Mouse (Mus musculus) Muller cell, postnatal 12 days (primary cell): ENCODE measurements around the gene Tns4.

Experiments used
- DNase-seq: peaks from one replicate; pipeline ENCODE4 v3.0.0-alpha.2; 2015; ENCODE audit errors: inconsistent ontology term

Tns4 gene

DNA sequence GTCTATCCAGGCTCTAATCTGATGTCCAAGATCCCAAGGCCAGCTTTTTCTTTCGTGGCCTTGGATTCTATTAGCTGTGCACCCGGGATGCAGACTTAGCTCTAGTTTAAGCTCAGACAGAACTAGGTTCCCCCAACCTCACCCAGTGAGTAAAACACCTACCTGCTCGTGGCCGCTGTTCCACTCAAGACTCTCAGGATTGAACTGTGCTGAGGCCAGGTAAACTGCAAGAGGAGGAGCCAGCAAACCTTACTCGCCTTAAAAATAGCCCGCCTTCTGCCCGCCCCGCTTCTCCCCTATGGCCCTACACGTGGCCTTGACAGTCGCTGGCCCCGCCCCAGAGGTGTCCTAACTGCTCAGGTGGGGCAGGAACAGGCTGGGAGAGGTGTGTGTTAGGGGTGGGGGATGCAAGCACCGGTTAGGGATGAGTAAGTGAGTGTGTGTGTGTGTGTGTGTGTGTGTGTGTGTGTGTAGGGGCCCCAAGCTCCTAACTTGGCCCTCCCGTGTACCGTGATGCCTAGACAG lies at the start of gene Tns4:
Gene Tns4, minus strand, starts transcription at position 230 of the 525 bp plus-strand sequence.
- DNase-seq, result no peak

DNA sequence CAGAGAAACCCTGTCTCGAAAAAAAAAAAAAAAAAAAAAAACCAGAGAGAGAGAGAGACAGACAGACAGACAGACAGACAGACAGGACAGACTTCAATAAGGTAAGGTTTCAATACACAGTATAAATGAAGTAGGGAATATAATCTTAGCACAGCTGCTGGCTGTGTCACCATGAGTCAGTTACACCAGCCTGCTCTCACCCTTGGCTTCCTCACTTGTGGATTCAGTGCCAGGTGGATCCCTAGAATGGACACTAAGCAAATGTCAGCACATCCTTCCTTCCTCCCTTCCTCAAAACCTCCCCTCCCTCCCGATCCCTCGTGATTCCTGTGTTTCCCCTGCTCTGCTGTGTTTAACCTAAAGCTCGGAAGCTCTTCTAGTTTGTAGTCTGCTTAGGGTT lies 48.3 kb upstream of the Tns4 start:
- DNase-seq, result no peak

DNA sequence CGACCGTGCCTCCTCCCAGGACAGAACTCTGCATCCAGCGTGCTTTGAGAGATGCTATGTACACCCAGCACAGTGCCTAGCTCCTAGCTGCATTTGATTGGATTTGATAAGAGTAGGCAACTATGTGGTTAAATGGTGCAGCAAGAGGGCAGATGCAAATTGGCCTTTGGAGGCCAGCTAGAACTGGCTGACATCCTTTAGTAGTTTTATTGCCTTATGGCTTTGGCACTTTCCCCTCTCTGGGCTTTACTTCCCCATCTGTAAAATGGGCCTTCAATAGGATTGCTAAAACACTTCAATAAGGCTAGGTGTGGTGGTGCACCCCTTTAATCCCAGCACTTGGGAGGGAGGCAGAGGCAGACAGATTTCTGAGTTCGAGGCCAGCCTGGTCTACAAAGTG lies 47.9 kb upstream of the Tns4 start:
- DNase-seq, result no peak

- DNase-seq, result no peak
Measured at GRCm38 (mm10) chr11:99136361-99136760, 47.3 kb upstream of the Tns4 start.

GRCm38 (mm10) chr11:99135047-99135440 lies 45.9 kb upstream of the Tns4 start:
- no peak for DNase-seq

DNA sequence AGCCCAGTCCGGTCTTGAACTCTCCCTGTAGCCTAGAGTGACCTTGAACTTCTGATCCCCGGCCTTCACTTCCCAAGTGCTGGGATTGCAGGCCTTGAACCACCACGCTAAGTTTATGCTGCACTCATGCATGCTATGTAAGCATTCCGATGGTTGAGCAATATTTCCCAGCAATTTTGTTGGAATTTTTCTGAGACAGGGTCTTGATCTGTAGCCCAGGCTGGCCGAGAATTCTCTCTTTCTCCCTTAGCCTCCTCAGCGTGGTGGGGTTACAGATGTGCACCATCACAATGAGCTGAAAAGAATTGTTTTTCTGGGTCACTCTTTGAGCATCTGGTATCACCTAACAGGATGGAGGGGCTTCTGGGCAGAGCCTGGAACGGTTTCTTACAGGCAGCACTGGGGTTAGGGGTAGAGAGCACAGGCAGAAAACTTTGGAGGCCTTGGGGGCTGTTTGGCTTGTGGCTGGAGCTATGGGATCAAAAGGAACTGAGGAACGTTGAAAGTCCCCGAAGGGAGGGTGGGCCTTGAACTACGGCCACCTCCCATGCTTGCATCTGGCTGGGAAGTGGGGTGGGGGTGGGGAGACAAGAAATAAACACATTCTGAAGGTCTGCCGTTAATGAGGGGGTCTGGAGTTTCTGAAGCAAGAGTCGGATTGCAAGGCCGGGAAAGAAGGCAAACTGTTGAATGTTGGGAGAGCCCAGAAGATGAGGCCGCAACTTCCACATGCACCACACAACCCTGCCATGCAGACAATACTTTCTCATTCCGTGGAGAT lies 45.4 kb upstream of the Tns4 start:
- no peak for DNase-seq

DNA sequence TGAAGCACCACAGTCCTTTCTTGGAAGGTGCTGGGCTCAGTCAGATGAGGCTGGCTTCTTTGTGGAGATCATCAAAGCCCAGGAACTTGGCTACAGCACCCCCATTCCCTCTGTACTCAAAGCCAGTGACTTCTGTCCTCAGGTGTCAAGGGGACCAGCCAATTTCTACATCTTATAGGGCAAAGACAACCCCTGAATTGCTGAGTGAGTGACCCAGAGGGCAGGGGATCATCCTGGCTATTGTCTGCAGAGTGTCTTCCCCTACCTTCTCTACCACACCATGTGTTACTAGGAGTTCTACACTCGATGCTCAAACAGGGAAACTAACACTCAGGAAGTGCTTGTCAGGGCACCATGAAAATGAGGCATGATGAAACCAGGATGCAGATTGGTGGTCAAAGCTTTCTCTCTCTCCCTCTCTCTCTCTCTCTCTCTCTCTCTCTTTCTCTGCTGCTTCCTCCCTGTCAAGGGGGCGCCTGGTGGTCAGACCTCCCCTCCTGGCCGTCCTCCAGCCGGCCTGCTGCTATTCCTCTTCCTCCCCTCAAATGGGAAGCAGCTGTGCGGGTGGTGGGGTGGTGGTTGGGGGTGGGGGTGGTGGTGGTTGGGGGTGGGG lies 44.3 kb upstream of the Tns4 start:
- DNase-seq, result no peak

DNA sequence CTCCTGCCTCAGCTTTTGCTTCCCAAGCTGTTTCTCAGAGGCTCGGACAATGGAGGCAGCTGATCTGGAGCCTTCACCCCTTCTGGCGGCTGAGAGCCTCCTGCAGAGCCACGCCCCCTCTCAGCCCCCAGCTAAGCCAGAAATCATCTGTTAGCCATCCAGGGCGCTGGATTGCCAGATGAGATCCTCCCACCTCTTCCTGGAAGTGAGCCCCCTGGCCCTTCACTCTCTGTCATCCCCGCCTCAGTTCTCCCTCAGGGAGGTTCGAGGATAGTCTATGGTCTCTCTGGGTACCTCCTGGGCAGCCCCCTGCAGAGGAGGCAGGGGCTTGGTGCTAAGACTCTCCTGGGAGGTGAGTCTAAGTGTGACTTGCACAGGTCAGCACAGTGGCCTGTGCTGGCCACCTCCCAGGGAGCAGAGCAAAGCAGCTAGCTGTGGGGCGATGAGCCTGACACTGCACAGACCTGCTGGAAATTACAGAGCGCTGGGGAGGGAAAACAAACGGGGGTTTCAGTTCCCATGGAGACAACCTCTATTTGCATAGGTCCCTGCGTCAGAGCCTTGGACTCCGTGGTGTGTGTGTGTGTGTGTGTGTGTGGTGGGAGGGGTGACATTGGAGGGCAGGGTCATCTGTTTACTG lies 43.1 kb upstream of the Tns4 start:
- no peak for DNase-seq

DNA sequence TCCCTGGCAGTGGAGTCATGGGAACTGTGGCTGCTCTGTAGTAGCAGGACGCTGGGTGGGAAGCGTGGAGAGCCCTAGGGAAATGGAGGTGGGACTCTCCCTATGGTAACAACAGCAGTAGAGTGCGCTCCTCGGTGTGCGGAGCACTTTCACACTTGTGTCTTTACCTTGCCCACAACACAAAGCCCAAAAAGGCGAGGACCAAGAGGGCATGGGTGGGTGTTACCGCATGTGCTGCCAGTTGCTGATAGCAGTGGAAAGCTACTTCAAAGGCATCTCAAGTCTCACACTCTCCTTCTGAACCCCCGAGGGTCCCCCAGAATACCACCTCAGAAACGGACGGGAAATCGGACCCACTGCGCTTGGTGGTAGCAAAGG lies 42.3 kb upstream of the Tns4 start:
- no peak for DNase-seq

GRCm38 (mm10) chr11:99130736-99131462 lies 41.8 kb upstream of the Tns4 start:
- no peak for DNase-seq

- no peak for DNase-seq
Measured at GRCm38 (mm10) chr11:99129287-99129686, 40.2 kb upstream of the Tns4 start.

DNA sequence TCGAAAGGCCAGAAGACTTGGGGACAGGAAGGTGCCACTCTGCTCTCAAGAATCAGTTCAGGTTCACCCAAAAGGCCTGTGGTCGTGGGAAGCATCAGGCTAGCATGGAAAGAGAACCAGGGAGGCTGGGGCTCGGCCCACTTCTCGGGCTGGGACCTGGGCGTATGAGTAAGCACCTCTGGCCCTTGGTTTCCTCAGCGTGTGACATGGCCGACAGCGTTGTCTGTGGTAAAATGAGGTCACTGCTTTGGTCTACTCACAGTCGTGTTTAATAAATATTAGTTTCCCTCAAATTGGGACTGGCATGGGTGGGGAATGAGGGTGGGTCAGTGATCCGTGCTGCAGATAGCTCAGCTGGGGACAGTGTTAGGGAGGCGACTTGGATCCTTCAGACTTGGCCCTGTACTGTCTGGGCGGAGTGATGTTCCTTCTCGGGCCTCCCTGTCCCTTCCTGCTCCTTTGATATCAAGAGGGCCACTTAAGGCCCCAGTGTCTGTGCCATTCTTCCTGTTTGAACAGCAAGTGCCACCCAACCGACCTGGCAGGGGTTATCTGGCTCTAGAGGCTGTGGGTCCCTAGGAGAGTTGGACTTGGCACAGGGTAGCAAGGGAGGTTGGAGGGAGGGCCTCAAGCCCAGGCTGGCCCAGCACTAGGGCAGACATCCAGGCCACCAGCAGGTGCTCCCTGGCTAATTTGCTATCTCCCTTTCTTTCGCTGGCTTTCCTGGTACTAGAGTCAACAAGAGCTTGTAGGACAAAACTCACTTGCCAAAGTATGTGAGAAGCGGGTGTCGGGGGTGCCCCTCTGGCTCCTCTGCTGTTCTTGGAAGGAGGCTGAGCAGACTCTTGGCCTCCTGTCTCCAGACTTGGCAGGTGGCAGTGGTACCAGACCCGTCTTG lies 38.9 kb upstream of the Tns4 start:
- DNase-seq, result peak; percentile 32

GRCm38 (mm10) chr11:99126482-99127253 lies 37.6 kb upstream of the Tns4 start:
- no peak for DNase-seq

GRCm38 (mm10) chr11:99124635-99125029 lies 35.5 kb upstream of the Tns4 start:
- peak; percentile 46 for DNase-seq

DNA sequence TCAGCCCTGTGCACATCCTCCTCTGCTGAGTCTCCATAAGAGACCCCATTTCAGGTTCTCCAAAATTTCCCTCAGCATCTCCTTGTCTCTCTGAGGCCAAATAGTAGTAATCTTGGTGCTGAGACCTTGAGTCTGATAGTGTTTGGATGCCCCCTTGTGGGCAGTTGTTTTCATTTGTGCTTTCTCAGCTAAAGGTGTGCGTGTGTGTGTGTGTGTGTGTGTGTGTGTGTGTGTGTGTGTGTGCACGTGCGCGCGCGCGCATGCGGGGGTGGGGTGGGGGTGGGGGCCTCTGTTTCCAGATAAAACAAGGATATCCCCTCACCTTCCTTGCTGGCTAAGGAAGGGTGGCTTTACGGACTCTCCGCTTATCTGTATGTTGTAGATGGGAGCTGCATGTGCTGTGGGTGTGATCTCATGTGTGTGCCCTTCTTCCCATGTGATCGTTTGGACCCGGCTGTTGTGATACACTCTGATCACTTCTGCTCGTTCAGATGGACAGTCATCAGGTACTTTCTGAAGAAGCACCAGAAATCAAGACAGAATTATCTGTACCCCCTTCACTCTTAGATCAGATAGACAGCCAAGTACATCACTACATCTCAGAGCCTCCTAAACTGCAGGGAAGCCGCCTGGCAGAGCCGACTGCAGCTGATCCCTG lies 35.0 kb upstream of the Tns4 start:
- no peak for DNase-seq

- no peak for DNase-seq
Measured at GRCm38 (mm10) chr11:99122703-99123102, 33.6 kb upstream of the Tns4 start.

- no peak for DNase-seq
Measured at GRCm38 (mm10) chr11:99121218-99121631, 32.1 kb upstream of the Tns4 start.

DNA sequence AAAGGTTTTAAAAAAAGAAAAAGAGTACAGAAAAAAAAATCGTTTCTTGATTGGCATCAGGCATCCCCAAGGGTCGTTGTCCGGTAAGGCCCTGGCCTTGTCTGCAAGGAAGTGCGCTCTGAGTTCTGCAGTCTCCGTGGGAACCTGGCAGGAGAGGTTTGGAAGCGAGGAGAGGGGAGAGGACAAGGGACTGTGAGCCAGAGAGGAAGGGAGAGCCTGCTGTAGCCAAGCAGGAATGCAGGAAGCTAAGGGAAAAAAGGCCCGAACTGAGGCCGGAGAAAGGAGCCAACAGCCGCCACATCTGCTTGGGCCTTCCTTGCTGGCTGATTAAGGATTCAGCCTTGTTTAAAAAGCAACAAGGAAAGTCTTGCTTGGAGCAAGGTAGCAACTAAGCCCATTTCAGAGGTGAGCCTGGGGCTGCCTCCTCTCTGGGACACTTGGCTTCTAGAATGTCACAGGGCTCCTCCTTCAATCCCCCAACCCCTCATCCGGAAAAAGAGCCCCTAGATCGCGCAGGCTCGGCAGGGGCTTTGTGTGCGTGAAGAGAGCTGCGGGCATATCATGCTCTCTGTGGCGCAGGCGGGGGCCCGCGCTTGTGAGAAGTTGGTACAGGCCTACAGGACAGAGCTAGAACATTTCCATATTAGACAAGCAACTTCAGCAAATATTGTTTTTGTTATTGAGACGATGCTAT lies 31.6 kb upstream of the Tns4 start:
- no peak for DNase-seq

DNA sequence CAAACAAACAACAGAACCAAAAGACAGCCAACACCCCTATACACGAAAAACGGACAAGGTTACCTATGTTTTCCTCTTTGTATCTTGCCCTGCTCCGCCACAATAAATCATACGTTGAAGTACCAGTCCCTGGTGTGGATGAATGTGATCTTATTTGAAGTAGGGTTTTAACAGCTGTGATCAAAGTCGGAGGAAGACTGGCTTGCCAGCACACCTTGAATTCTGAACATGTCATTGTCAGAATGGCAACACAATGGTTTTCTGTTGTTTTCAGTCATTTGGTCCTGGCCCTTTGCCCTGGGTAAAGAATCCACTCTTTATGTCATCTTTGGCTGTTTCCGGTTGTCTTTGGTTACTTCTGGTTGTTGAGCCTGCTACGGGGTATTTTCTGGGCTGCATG lies 29.9 kb upstream of the Tns4 start:
- no peak for DNase-seq
